Mouse (Mus musculus) lung, postnatal 14 days (tissue): ENCODE results near the gene 4930564D02Rik.

Experiments used
- DNase-seq: peaks from one replicate; pipeline ENCODE4 v3.0.0; 2021

4930564D02Rik gene

DNA sequence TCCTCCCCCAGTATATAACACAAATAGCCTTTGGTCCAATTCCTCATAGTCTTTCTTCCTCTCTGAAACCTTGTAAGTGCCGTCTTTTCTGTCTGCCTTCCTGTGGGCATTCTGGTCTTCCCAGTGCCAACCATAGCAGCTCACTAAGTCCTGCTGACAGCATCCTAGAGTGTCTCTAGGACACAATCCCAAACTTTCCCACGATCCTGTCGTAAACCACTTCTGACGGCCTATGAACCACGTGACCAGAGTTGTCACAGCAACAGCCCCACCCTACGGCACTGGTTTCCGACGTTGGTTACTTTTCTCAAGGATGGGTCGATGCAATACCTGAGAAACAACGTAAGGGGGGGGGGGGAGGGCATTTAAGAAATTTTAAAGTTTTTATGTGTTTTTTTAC, at the start of gene 4930564D02Rik:
Gene 4930564D02Rik (plus strand): TSS at position 301 of the 400 bp plus-strand sequence.
- DNase-seq, result no peak

DNA sequence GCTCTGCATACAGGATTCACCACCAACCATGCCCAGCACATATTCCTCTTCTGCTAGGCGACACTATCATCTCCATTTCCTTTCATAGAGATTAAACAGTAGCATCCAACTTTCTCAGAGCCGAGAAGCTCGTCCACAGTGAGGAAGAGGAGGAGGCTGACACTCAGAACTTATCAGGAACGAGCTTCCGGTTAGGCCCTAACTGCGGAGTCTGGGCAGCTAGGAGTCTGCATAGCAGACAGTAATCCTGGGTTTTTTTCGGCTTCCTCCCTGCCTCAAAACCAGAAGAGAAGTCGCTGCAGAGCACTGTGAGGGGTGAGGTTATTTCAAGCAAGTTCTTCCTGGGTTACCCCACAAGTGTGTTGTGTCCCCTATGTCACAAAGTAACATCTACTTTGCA, 49.3 kb upstream of the 4930564D02Rik start:
- no peak for DNase-seq

DNA sequence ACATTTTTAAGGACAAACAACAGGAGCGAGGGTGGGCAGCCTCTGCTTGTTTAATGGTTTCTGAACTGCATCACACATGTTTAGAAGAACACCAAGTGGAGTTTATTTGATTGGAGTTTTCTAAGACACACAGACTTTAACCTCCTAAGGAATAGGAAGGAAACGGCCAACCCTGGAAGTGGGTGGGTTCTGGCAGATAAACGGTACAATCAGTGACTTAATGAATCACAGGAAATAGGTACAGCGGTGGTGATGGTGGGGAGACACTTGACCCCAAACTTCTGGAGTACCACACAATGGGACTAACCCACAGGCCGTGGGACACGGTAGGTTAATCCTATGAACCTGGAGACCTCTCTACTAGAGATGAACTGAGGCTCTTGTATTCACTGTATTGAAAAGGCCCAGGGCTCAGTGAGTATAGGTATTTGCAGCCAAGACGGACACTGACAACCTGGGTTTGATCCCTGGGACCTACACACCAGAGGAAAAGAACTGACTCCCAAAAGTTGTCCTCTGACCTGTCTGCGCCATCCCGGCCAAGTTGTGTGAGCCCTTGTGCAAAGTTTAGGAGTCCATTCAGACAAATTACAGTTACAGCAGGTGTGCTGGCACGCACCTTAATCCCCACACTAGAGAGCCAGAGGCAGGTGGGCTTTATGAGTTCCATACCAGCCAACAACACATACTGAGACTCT, 48.4 kb upstream of the 4930564D02Rik start:
- DNase-seq, result peak; percentile 56

DNA sequence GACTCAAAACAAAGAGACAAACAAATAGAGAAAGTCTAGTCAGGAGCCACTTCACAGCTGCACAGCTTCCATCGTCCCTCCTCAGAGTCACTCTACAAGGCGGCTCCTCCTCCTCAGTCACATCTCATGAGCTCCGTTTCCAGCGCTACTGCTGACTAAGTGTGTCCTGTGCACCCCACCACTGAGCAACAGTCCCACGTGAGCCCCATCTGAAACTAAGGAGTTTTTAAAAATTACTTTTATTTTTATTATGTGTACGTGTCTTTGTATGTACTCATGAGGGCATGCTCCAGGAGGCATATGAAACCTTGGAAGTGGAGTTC, 47.9 kb upstream of the 4930564D02Rik start:
- DNase-seq, result no peak

DNA sequence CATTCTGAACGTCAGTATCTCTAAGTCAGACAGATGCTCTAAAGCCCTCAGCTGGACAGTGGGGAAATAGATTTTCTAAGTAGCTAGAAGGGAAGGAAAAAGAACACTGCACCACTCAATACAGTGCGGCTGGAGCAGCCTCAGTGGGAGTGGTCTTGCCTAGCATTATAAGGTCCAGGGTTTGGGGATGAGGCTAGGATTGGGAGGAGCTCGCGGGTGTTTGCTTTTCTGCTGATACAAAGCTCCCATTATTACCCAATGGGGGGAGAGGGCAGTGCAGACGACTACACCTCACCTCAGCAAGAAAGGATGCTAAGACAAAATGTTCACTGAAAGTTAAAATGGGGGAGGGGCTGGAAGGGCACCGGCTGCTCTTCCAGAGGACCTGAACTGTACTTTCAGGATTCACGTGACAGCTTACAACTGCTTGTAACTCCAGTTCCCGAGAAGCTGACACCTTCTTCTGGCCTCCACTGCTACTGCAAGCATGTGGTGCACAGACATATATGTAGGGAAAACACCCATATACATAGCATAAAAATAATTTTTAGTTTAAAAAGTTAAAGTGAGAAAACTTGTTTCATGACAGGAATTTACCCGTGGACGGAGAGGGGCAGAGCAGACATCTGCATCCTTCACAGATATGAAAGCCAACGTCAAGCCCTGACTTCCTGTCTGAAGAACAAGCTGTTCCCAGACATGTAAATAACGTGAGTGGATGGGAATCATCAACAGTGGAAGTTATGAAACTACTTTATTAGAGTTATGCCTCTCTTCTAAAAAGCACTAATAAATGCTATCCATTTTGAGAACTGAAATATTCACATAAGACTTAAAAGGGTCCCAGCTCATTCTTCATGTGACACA, 46.6 kb upstream of the 4930564D02Rik start:
- DNase-seq, result peak; percentile 72

DNA sequence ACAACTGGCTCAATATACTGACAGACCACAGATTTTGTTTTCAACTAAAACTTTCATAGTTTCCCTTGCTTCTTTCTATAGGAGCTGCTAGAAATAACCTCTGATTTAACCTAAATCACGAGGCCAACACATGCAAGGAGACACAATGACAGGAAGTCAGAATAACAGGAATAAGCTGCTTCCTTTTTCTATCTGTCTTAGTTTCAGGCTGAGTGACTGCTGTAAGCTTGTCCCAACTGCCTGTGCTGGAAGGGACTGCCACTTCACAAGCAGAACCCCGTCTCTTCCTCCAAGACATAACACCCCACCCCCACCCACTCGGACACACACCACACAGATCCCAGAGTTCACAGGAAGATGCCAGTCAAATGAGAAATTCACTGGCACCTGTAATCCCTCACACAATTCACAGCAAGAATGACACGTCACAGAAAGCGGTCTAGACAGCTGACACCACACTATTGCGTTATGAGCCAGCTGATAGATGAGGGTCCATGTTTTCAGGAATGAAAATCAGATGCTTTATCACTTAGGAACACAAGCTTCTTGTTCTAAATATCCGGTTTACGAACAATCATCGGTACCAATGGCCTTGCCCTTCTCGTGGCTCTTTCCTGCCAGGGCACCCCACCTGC, 43.2 kb upstream of the 4930564D02Rik start:
- DNase-seq, result no peak

DNA sequence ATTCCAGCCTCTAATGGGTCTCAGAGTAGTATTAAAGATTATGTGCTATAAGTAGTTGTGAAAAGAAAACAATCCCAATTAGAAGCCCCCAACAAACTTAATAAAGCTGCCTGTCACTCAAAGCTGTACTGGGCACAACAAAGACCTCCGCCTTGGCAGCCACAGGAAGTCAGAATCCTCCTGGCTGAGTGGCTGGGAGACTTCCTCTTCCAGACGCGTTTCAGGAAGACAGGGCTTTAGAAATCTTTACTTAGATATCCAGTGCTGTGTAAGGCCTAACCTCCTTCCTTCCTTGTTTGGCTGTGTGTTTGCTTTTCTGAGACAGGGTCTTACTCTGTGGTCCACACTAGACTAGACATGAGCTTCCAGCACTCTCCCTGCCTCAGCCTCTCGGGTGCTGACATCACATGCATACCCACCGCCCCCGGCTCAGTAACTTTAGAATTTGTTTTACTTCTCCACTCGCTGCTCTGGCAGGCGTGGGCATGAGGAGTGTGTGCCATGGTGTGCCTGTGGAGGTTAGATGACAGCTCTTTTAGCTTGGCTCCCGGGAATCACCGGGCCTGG, 30.3 kb upstream of the 4930564D02Rik start:
- DNase-seq, result no peak

DNA sequence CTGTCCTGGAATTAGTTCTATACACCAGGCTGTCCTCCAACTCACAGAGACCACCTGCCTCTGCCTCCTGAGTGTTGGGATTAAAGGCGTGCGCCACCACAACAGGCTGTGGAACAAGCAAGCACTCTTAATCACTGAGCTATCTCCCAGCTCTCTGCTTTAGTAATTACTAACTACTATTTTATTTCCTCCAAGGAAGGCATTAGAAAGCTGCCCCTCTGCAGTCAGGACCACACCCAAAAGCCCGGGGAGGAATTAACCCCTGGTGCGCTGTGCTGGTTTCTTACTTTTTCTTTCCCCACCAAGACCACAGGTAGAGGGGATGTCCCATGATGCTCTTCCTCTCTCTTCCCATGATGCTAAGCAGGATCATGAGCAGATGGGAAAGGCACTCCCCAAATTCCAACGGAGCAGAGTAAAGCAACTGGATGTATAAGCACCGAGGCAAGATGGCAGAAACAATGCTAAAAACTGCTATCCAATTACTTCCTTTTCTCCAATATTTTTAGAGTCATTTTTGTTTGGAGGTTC, 29.3 kb upstream of the 4930564D02Rik start:
- DNase-seq, result no peak

DNA sequence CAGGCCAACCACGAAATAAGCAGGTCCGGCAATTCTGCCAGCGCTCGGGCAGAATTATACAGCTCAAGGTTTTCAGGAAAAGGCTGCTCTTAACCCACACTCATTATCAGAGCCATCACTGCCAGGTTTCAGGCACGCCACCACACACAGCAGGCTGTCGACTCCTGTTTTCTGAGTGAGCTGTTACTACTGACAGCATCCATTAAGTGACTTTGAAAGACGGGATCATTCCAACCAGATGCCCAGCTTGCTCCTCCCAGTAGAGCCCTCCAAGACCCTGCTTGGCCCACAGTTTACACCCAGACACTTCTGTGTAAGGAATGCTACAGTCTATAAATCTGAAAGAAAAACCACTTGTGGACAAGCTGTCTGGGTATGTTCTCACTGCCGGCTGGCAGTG, 26.6 kb upstream of the 4930564D02Rik start:
- no peak for DNase-seq

DNA sequence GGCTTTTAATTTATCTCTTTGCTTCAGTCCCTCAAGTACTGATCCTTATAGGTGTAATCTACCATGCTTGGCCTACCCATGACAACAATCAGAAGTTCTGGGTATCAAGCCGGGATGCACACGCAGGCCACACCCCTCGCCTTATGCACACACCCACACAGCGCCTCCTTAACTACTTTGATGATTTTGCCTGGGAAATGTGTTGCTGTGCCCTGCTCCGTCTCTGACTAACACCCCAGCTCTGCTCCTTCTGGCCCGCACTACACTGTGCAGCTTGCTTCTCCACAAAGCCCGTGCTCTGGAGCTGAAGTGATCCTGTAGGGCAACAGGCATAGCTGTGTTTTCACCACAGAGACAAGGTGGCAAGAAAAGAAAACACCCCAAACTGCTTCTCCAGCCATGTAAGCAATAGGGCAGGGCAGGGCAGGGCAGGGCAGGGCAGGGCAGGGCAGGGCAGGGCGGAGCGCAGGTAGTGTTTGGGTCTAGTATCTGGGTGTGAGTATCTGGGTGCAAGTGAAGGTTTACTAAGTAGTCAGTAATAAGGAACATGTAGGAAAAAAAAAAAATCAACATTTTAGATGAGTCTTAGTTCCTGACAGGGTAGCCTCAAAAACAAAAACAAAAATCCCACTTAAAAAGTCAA, 25.5 kb upstream of the 4930564D02Rik start:
- DNase-seq, result no peak

DNA sequence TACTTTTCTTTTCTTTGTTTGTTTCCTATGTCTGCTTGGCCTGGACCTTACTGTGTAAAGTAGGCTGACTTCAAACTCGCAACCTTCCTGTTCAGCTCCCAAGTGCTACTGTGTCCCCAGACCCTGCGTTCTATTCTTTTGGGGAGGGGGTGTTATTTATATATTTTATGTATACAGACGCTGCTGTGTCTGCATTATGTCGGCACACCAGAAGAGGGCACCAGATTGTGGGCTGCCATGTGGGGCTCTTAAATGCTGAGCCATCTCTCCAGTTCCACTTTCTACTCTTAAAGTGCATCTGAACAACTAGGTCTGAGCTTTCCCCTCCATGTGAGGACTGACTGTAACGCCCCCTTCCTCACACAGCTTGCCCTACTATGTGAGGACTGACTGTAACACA, 22.9 kb upstream of the 4930564D02Rik start:
- no peak for DNase-seq

DNA sequence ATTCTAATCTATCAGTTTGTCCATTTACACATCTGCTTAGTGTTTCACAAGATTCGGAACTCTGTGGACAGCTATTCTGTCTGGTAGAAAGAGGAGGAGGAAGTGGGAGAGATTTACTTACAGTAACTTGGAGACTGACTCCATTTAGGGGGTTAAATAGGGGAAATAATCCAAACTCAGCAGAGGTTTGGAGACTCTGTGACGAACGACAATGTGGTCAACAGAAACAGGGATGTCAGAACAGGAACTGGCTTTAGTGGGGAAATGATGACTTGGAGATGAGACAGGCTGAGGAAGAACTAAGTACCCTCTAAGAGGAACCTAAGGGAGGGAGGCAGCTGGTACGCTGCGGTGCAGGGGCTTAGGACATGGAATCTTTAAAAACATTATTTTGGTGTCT, 19.8 kb upstream of the 4930564D02Rik start:
- no peak for DNase-seq

DNA sequence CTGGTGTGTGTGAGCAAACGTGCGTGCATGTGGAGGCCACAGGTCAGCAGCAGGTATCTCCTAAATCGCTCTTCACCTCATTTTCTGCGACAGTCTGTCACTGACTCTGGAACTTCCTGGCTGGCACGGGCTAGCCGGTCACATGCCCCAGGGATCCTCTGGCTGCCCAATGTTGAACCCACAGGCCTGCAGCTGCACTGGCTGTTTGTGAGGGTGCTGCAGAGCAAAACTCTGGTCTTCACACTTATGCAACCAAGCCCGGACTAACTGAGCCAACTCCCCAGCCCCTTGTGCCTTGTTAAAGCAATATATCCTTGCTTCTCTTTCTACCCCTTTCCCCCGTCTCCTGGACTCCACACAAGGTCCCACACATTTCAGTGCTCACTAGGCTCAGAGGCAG, 19.0 kb upstream of the 4930564D02Rik start:
- DNase-seq, result peak; percentile 68

DNA sequence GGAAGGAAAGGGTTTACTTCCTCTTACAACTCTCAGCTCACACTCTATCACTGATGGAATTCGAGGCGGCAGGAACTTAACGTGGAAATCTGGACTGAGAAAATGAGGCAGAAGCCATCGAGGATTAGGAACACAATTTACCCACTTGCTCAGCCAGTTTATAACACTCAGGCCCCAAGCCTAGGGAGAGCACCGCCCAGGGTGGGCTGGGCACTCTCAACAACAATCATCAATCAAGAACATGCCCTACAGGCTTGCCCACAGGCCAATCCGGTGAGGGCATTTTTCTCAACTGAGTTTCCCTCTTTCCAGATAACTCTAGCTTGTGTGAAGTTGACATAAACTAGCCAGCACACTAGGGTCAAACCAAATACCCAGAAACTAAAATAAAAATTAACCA, 16.8 kb upstream of the 4930564D02Rik start:
- no peak for DNase-seq

DNA sequence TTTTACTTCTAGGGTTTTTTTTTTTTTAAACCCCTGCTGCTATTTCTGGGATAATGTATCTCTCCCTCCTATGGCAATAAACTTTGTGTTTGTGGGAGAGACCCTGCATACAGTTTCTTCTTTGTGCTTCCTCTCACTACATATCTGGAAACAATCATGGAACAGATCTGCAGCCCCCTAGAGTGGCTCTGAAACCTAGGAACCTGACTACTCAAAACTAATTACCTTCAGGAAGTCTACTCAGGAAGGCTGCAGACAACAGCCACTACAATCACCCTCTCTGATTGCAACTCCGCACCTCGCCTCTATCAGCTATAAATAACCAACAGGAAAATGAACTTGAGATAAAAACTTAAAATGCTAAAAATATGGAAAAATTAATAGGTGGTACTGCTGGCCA, 15.5 kb upstream of the 4930564D02Rik start:
- no peak for DNase-seq

DNA sequence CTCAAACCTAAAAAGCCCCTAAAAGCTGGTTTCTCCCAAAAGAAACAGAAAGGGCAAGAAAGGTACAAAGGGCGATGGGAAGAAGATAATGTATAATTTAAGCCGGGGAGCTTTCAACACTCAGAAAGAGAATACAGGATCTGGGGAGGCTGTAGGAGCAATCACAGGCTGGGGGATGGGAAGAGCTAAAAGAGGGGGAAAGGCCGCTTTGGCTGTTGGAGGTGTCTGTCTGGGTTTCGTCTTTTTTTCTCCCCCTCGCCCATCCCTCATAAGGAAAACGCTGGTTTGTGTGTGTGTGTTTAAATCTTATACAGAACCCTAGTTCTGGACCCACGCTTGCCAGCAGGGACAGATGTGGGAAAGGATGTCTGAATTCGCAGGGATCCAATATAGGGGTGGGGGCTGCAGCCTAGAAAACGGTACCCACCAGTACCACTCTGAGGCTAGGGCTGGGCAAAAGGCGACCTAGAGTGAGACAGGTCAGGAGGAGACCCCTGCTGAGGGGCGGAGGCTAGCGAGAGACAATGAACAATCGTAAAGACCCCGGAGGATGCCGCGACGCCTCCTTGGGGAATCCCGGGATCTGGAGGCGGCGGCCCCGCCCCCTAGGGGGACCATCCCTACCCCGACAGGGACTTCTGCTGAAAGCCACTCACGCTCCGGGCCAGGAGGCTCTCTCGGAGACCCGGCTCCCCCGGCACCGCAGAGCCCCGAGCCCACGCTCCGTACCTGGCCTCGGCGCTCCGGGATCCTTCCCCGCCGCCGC, 14.3 kb upstream of the 4930564D02Rik start:
- no peak for DNase-seq

DNA sequence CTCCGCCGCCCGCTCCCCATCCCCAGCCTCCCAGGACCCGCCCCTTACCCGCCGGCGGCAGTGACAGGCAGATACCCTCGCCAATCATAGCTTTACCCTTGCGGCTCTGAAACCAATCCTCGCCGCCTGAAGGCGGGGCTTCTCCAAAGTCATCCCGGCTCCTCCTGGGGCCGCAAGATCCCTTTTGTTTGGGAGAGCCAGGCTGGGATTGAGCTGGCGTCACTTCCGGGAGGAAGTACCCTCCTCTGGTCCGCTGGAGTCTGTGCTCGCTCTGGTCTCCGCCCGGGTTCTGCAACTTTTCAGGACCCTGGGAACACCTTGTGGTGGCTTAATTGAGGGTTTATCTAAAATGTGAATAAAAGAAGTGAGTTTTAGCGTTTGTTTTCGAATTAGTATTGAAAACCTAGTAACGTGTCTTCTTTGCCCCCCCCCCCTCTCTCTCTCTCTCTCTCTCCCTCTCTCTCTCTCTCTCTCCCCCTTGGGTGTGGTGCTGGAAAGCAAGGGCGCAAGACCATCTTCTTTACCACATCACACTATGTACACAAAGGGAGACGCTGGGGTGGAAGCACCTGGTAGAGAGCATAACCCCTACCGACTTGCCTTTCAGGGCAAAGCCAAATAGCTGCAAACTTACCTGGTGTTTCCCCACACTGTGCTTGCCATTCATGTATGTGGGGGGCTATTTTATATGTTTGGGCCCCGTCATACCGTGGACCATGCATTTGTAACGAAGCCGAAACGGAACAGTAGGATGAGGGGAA, 13.5 kb upstream of the 4930564D02Rik start, which contains the start of gene Cttnbp2nl:
Gene Cttnbp2nl (minus strand): TSS at position 210 of the 761 bp plus-strand sequence.
- DNase-seq, result peak; percentile 99

DNA sequence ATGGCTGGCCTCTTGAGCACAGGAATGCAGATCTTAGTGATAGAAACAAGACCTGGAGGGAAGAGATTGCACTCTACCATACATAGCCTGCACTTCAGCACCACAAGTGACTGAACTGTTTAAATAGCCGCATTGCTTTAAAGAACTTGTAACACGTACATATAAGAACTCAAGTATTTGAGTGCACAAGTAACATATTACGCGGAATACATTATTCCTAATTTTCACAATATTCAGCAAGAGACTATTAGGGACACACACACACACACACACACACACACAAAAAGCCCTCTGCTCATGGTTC, 13.0 kb upstream of the 4930564D02Rik start:
- no peak for DNase-seq

DNA sequence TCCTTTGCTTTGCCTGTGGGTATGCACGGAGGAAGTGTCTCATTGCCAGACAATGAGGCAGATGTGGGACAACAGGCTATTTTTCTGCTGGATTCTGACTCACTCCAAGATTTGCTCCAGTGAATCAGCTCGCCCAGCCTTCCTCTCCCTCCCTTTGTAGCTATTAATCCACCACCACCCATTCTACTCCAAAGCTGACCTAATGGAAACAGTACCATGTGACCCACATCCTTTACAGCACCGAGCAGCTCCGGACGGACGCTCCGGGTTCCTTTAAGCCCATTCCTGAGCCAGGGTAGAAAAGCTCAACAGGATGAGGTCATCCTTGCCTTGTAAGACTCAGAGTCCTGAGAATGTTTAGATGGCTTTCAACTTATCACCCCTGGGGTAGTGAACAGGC, 11.7 kb upstream of the 4930564D02Rik start:
- DNase-seq, result peak; percentile 73

DNA sequence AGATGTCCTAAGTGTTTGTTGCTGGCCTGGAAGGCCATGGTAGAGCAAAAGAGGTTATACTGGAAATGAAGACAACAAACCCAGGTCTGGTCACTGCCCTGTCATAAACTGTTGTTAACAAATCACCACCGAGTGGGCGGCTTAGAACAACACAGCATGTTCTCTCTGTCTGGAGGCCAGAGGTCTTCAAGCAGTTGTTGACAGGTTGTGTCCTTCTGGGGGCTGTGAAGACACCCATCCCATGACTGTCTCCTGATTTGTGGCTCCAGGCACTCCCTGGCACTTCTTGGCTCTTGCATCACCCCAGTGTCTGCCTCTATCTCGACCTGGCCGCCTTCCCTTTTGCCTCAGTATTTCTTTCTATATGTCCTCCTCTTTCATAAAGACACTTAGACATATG, 11.0 kb upstream of the 4930564D02Rik start:
- peak; percentile 49 for DNase-seq
